Mouse (Mus musculus) left cerebral cortex, postnatal 36 days (tissue): ENCODE measurements around the gene Il17rd. TPM values are rescaled to one million over a fixed set of nuclear protein-coding genes. Genes with fewer than 3 reads are reported as not detected.

ENCODE experiments used
- DNase-seq, 2 experiments: peaks; one replicate each; pipeline ENCODE4 v3.0.0; 2021 to 2022; ENCODE audit warnings: low spot score in 2 of 2, mixed read lengths in 1 of 2
- intact Hi-C: fragments of 180-260 bp; cut with DNase I; formaldehyde crosslinking; loops from one replicate; pipeline ENCODE4 v1.15.1; 2025
- total RNA-seq, 2 experiments: library from RNA; stranded (reverse); gene quantifications; 2 replicates each; pipeline ENCODE4 v1.2.3; 2021

Il17rd gene
- total RNA-seq, 2 experiments from 2014 or later = 2.1 to 2.3 TPM

GRCm38 (mm10) chr14:27043416-27043815 is 4.7 kb downstream of the Il17rd start:
- intact Hi-C loops = no loop called here

GRCm38 (mm10) chr14:27044221-27044966 is 5.7 kb downstream of the Il17rd start:
- intact Hi-C loops = no loop called here
- DNase-seq = no peak

More at GRCm38 (mm10) chr14:27043416-27043815, 4.7 kb downstream of the Il17rd start:
- DNase-seq = no peak

DNA sequence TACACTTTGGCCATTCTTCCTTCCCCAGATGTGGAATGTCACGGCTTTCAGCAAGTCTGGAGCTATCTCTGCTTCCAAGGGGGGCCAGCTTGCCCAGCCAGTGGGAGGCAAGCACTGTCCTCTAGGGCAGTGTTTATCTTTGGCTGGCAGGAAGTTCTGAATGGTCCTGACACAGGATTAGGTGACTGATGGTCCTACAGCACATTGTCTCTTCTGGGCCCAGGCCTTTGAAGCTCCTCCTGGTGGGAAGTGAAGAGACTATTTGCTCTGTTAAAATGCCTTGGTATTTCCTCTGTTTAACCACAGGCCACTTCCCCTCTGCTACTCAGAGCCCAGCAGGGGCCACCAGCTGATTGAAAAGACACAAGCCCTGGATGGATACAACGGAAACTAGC is 6.2 kb downstream of the Il17rd start:
- intact Hi-C loops = loop anchor here (5.0 kb wide), 1 partner anchor 37 kb away; no protein-coding TSS in a partner anchor
- DNase-seq = no peak

DNA sequence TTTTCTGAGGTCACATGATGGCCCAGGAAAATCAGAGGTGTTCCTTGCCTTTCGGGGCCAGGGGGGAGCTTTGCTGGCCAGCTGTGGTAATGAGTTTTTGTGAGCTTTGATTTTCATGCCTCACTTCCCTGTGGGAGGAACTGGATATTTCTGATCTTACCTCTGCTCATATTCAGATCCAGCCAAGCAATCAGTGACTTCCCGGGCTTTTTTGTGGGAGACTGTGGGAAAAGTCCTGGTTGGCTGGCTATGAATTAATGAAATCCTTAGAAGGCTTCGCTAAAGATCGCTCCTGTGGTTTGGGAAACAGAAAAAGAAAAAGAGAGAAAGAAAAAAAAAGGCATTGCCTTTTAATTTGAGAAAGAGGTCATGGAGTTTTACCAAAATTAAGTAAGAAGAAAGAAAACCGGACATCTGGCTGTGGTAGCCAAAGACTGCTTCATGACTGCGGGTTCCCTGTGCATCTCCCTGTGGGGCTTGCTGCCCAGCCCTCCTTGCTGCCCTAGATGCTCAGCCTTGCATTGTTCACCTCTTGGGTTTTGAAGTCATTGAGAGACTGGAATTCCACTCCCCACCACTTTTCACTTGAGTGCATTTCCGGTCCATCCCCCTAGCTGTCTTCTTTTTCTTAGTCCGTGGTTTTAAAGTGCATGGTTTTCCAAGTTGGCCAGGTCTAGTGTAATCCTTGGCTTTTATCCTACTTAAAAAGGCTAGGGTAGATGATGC is 9.7 kb downstream of the Il17rd start:
- intact Hi-C loops = loop anchor here (5.0 kb wide), 1 partner anchor 34 kb away; no protein-coding TSS in a partner anchor
- no peak for DNase-seq

DNA sequence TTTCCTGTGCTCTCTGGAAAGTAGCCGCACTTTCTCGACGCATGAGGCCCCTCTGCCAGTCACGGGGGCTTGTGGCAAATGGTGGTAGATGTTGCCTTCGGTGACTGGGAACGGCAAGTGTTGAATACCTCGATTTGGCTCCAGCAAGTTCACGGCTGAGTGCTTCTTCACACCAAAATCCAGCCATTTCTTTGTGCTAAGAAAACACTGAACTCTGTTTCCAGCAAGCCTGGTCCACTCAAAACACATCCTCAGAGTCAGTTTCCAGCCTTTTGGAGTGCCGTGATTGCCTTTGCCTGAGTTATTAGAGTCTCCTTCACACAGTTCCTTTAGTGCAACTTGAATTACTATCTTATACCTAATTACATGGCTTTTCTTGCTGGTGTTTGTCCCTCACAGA is 11.3 kb downstream of the Il17rd start:
- DNase-seq = no peak
- intact Hi-C loops = no loop called here

DNA sequence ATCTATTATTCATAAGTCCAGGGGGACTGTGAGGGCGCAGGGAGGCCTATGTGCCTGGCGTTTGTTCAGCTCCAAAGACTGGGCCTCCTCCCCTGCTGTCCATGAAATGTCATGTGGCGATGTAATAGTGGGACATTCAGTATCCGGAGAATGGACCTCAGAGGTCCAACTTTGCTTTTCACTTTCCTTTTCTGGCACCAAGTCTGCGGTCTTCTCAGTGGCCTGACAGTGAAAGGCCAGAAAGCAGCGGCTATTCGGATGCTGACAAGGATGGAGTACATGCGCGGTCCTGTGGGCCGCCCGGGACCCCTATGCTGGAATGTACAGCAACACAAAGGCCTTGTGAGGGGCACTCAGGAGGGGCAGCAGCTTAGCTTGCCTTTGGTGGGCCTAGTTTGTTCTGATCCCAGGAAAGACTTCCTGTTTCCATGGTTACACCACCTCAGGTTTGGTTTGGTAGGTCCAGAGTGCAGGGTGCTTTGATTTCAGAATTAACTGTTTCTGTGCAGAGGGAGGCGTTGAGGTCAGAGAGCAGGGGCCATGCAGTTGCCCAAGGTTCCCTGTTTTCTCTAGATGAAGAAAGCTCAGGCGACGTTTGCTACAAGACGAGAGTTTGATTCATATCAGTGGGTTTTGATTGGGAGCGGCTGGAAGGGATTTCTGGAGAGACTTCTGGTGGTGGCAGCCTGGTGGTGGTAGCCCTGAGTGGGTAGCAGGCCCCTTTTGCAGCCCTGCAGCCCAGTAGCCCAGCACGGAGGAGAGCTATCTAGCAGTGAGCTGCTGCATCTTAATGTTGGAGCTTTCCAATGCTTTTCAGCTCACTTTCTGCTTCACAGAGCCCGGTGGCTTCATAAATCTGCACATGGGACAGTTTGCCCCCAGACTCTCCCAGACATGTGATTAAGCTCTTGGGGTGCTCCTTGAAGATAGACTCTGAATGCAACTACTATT is 12.1 kb downstream of the Il17rd start:
- intact Hi-C loops = no loop called here
- no peak for DNase-seq

DNA sequence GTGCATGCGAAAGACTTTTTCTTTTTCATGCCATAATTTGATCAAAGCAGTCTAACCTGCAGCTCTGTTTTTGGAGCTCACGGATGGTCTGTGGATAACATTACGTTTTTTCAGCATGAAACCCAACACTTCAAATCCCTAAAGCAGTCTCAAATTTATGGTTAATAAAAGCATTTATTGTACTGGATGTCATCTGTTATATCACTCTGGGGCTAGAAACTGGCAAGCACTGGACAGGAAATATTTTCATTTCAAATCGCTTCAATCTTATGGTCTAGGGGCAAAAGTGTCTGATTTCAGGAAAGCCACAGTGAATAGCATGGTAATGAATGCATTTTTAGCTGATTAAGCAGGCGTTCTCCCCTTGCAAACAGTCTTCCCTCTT is 12.8 kb downstream of the Il17rd start:
- DNase-seq = no peak
- intact Hi-C loops = no loop called here

DNA sequence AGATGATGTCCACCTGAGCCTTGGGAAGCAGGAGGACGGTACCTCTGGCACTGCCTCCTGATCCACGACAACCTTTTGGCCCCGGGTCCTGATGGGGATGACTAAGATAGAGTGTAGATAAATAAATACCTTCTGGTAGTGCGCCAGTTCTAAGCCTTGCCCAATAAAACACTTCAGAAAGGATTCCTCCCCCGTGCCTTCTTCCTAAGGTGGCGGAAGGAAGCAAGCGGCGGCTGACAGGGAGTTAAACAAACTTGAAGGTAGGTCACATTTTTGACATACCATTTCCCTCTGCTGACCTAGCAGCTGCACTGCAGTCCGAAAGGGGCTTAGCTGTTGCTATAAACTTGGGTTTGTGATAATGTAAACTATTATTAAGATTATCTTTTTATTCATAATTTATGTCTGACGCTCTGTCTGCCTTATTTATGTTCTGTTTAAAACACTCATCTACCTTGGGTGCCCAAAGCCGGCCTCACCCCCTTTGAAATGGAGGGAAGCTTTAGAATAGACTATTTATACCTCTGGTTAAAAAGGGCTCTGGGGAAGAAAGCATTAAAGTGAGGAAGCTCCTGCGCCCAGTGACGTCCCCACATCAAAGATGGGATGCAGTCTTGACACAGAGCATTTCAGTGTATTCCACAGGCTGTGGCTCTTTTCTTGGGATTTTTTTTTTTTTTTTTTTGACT is 19.9 kb downstream of the Il17rd start:
- intact Hi-C loops = no loop called here
- no peak for DNase-seq

GRCm38 (mm10) chr14:27059224-27059558 is 20.4 kb downstream of the Il17rd start:
- intact Hi-C loops = no loop called here
- no peak for DNase-seq

- intact Hi-C loops = no loop called here
- DNase-seq = no peak
Observed at GRCm38 (mm10) chr14:27063338-27063737, 24.6 kb downstream of the Il17rd start.

- intact Hi-C loops = no loop called here
- DNase-seq = no peak
Observed at GRCm38 (mm10) chr14:27066171-27066929, 27.6 kb downstream of the Il17rd start.

DNA sequence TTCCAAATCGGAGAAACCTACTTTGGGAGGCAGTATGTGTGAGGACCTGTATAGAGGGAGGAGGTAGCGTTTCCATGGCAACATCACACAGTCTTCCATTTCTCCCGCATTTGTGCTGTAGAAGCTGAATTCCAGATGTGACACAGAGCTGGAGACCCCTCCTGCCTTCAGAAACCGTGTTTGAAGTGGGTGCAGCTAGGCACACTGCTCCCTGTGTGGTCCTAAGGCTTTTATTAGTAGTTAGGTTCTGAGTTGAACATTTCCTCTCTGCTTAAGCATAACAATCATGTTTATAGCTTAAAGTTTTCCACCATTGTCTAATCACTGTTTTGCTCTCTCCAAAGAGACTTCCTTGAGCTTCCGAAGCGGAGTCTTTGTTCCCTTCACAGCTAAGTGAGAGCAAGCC is 29.1 kb downstream of the Il17rd start:
- no peak for DNase-seq
- intact Hi-C loops = no loop called here

DNA sequence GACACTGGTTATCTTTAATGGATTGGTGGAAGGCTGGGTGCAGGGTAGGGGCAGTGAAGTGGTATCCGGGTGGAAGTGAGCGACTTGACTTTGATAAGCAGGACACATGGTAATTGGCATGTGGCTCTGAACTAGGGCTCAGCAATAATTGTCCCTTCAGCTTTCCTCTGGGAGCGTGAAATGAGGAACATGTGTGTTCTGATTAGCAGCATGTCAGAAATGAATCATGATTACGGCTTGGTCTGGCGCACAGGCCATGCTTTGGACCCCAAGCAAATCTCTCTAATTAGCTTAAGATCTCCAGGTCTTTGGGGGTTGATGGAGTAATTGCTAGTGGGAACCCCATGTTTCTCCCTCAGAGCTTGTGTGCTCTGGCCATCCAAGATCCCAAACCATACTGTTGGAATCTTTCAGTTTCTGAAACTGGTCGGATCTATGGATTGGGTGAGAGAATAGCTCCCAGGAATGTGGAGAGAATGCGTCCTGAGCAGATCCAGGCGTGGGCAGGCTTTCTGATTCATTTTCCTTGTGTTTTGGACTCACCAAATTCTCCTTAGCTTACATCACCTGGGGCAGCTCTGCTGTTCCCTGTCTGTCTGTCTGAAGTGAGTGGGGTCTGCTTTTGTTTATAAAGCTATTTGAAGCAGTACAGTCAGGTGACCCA is 30.8 kb downstream of the Il17rd start:
- intact Hi-C loops = no loop called here
- no peak for DNase-seq

DNA sequence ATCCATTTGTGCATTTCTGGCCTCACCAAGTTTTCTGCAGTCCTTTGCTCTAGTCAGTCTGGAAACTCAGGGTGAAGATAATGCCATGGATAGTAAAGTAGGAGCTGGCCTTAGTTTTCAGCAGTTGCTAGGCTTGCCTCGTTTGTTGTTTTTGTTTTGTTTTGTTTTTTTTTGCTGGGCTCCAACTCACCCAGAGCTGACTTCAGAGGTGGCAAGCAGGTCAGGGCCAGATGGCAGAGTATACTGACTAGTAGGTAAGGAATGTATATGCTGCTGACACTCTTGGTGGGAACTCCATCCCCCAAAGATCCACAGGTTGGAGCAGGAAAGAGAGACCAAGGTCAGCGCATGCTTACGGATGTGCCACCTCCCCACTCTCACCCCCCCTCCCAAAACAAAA is 31.4 kb downstream of the Il17rd start:
- DNase-seq = no peak
- intact Hi-C loops = no loop called here

DNA sequence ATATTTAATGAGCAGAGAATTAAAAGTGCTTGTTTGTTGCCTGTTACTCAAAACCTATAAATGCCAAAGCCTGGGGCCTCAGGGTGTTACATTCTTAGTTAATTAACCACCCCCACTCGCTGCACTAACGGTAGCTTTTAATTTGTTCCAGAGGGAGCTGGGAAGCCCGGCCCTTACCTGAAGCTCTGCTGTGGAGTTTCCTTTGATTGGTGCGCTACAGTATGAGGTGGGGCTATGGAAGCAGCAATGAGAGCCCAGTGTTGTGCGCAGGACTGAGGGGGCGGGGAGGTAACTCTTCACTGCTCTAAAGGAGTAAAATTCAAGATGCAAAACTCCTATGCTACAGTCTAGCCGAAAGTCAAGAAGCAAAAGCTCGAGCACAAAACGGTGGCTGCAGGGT is 32.0 kb downstream of the Il17rd start:
- intact Hi-C loops = no loop called here
- DNase-seq = no peak

- no peak for DNase-seq
- intact Hi-C loops = no loop called here
Observed at GRCm38 (mm10) chr14:27071985-27072384, 33.2 kb downstream of the Il17rd start.

DNA sequence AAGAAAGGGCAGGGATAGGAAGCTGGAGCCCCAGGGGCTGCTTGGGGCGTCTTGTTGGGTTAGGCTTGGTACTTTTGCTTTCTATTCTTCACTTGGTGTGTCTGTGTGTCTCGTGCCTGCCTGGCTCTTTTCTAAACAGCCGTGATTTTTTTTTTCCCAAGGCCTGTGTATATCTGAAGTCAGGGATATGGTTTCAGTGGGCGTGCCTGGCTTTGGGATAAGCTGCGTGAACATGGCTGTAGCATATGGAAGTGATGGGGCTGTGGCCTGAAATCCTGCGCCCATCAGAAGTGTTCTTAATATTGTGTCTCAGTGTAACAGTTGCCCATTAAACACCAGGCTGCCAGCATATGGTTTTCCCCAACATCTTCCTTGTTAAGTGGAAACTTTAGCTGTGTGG is 36.3 kb downstream of the Il17rd start:
- intact Hi-C loops = no loop called here
- DNase-seq = no peak

DNA sequence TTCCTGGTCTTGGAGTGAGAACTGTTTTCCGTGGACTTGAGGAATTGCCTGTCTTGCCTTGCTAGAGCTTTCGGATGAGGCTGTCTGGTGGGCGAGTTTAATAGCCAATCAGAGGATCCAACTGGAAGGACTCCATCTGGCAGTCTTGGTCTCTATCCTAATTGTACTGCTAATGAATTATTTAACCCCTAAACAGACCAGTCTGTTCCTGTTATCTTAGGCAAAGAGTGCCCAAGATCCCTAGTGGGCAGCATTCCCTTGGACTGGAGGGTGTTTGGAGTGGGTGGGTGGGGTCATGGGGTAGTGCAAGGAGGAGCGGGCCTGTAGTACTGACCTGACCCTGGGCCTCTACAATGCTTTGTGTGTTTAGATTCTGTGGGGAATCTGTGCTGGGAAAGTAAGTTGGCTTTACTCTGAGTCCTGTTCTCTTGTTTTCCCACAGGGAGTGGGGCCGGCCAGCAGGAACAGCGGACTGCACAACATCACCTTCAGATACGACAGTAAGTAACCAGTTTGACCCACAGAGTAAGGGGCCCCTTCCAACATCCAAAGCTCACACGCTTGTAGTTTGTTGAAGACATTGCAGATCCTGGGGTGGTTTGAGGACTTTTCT is 37.3 kb downstream of the Il17rd start:
- DNase-seq = no peak
- intact Hi-C loops = no loop called here
